Mouse (Mus musculus) bone marrow, adult 2 months (tissue): ENCODE results near the gene Skp2.

Source experiments
- CTCF ChIP-seq: fragments of 200-500 bp; IDR thresholded peaks from 2 replicates; pipeline ENCODE4 v1.5.1; 2011; ENCODE audit warnings: low read length, control low read depth; ENCODE audit not compliant: control insufficient read depth, insufficient read depth
- POLR2A ChIP-seq: fragments of 200-500 bp; IDR thresholded peaks from 2 replicates; pipeline ENCODE4 v1.6.1; 2011; ENCODE audit warnings: low read depth, mild to moderate bottlenecking, control low read depth, low read length, borderline replicate concordance; ENCODE audit not compliant: control insufficient read depth

DNA sequence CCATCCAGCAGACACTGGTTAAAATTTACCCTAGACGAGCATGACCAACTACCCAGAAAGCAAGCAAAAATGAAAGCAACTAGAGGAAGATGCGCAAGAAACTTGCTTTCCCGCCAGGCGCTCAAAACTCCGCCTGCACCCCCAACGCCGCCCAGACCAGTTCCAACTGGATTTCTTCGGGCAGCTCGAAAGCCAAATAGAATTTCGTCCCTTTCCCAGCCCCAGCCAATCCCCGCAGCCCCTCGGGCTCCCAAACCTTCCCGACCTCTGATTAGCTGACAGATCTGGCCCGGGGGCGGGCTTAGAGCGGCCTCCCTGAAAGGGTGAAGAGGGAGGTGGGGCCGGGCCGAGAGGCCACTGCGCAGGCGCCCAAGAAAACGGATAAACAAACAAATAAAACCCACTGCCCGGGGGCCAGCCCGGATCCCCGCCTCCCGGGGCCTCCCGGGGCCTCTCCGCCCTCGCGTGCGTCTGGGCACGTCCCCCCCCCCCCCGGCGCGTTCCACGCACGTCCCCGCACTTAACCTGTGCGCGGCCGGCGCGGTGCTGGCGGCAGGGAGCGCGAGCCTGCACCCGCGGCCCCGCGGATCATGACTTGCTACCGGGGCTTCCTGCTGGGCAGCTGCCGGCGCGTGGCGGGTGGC is 84.2 kb downstream of the Skp2 start, which contains the start of gene Nadk2:
- TF ChIP-seq CTCF (no peak), POLR2A (peak; percentile 48; the same call in 1 of the 2 replicates)
